Mouse (Mus musculus): Measurements from ENCODE around the gene Golph3. TPM values are rescaled to one million over a fixed set of nuclear protein-coding genes. Genes with fewer than 3 reads are reported as not detected.

Golph3 gene
- polyA plus RNA-seq, 1 experiment = 91.2 TPM

GRCm38 (mm10) chr15:12290330-12290729 is 30.9 kb upstream of the Golph3 start:
- TF ChIP-seq CTCF (IDR thresholded peaks at IDR 0.05; ENCODE audit: borderline replicate concordance, insufficient read depth, low read depth, low read length) (no peak), POLR2A (IDR thresholded peaks at IDR 0.05; ENCODE audit: borderline replicate concordance, insufficient read depth, low read length) (no peak)
- DNase-seq = no peak
- 88% methylated on average over 7 of the region's 7 CpGs for WGBS
- Histone ChIP-seq H3K4me1 (ENCODE audit: control insufficient read depth, insufficient read depth, low read length) (no peaks in the 10 kb centered on the region), H3K27me3 (ENCODE audit: control insufficient read depth, insufficient read depth, low read length) (no peaks in the 10 kb centered on the region), H3K27ac (ENCODE audit: insufficient read depth, low read length) (no peak overlapping the region), H3K4me3 (replicated peaks; ENCODE audit: insufficient read depth, low read depth, low read length) (no peak overlapping the region)

DNA sequence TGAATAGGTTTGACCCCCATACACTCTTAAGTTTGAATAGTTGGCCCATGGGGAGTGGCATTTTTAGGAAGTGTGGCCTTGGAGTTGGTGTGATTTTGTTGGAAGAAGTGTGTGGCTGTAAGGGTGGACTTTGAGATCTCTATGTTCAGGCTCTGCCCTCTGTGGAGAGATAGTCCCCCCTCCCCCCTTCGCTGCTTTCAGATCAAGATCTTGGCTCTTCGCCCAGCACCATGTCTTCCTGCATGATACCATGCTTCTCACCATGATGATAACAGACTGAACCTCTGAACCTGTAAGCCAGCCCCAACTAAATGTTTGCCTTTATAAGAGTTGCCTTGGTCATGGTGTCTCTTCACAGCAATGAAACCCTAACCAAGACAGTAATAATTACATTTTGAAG is 29.5 kb upstream of the Golph3 start:
- no peak for DNase-seq
- Histone ChIP-seq H3K4me1 (ENCODE audit: control insufficient read depth, insufficient read depth, low read length) (no peaks in the 10 kb centered on the region), H3K27me3 (ENCODE audit: control insufficient read depth, insufficient read depth, low read length) (no peaks in the 10 kb centered on the region), H3K4me3 (replicated peaks; ENCODE audit: insufficient read depth, low read depth, low read length) (no peak overlapping the region), H3K27ac (ENCODE audit: insufficient read depth, low read length) (no peak overlapping the region)
- TF ChIP-seq CTCF (IDR thresholded peaks at IDR 0.05; ENCODE audit: borderline replicate concordance, insufficient read depth, low read depth, low read length) = no peak
- no peak for TF ChIP-seq POLR2A (IDR thresholded peaks at IDR 0.05; ENCODE audit: borderline replicate concordance, insufficient read depth, low read length)
- 62% methylated on average over 2 of the region's 2 CpGs for WGBS

DNA sequence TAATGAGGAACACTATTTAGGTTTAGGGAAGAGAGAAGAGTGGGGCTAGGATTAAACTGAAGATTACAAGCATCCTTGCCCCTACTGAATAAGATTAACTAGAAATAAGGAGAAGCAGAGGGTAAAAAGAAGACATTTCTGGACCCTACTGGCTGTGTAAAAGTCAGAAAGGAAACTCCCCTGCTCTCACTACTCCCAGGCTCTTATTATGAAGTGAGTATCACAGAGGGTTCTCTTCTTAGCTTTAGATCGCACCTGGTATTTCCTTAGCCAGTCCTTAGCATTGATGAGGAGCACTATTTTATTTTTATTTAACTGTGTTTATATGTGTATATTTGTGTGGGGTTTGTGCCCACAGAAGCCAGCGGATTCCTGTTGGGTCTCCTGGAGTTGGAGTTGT is 25.0 kb upstream of the Golph3 start:
- Histone ChIP-seq H3K4me1 (ENCODE audit: control insufficient read depth, insufficient read depth, low read length) (no peaks in the 10 kb centered on the region), H3K27me3 (ENCODE audit: control insufficient read depth, insufficient read depth, low read length) (no peaks in the 10 kb centered on the region), H3K27ac (ENCODE audit: insufficient read depth, low read length) (no peak overlapping the region), H3K4me3 (replicated peaks; ENCODE audit: insufficient read depth, low read depth, low read length) (no peak overlapping the region)
- no peak for DNase-seq
- 66% methylated on average over 2 of the region's 2 CpGs for WGBS
- TF ChIP-seq POLR2A (IDR thresholded peaks at IDR 0.05; ENCODE audit: borderline replicate concordance, insufficient read depth, low read length) = no peak
- no peak for TF ChIP-seq CTCF (IDR thresholded peaks at IDR 0.05; ENCODE audit: borderline replicate concordance, insufficient read depth, low read depth, low read length)

GRCm38 (mm10) chr15:12298231-12298737 is 23.0 kb upstream of the Golph3 start:
- WGBS = 74% methylated on average over 7 of the region's 7 CpGs
- H3K4me3 ChIP-seq (replicated peaks; ENCODE audit: insufficient read depth, low read depth, low read length) = no peak overlapping the region
- no peaks in the 10 kb centered on the region for H3K27me3 ChIP-seq (ENCODE audit: control insufficient read depth, insufficient read depth, low read length)
- H3K27ac ChIP-seq (ENCODE audit: insufficient read depth, low read length) = no peak overlapping the region
- no peak for TF ChIP-seq POLR2A (IDR thresholded peaks at IDR 0.05; ENCODE audit: borderline replicate concordance, insufficient read depth, low read length)
- no peak for TF ChIP-seq CTCF (IDR thresholded peaks at IDR 0.05; ENCODE audit: borderline replicate concordance, insufficient read depth, low read depth, low read length)
- DNase-seq = no peak
- no peaks in the 10 kb centered on the region for H3K4me1 ChIP-seq (ENCODE audit: control insufficient read depth, insufficient read depth, low read length)

DNA sequence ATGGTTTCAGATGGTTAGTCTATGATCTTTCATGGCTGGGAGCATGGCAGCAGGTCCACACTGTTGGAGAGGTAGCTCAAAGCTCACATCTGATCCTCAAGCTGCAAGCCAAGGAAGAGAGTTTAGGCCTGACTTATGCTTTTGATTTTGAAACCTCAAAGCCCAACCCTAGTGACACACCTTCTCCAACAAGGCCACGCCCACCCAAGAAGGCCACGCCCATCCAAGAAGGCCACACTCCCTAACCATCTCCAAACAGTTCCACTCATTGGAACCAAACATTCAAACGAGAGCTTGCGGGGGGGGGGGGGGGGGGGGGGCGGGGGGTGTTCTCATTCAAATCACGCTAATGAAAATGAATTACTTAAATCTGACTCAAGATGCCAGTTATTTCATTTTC is 19.5 kb upstream of the Golph3 start:
- WGBS = 72% methylated on average over 6 of the region's 6 CpGs
- Histone ChIP-seq H3K27me3 (ENCODE audit: control insufficient read depth, insufficient read depth, low read length) (no peaks in the 10 kb centered on the region), H3K4me3 (replicated peaks; ENCODE audit: insufficient read depth, low read depth, low read length) (no peak overlapping the region), H3K4me1 (ENCODE audit: control insufficient read depth, insufficient read depth, low read length) (peaks cover 3% of the 10 kb centered on the region; the same call in 1 of the 2 replicates), H3K27ac (ENCODE audit: insufficient read depth, low read length) (no peak overlapping the region)
- DNase-seq = no peak
- TF ChIP-seq CTCF (IDR thresholded peaks at IDR 0.05; ENCODE audit: borderline replicate concordance, insufficient read depth, low read depth, low read length) = no peak
- TF ChIP-seq POLR2A (IDR thresholded peaks at IDR 0.05; ENCODE audit: borderline replicate concordance, insufficient read depth, low read length) = no peak

GRCm38 (mm10) chr15:12306188-12307071 is 14.8 kb upstream of the Golph3 start:
- Histone ChIP-seq H3K4me1 (ENCODE audit: control insufficient read depth, insufficient read depth, low read length) (peaks cover 3% of the 10 kb centered on the region; the same call in 1 of the 2 replicates), H3K27me3 (ENCODE audit: control insufficient read depth, insufficient read depth, low read length) (no peaks in the 10 kb centered on the region), H3K4me3 (replicated peaks; ENCODE audit: insufficient read depth, low read depth, low read length) (no peak overlapping the region), H3K27ac (ENCODE audit: insufficient read depth, low read length) (no peak overlapping the region)
- WGBS = 38% methylated on average over 8 of the region's 8 CpGs
- DNase-seq = peak in 1 of 2 experiments; percentile 24
- TF ChIP-seq POLR2A (IDR thresholded peaks at IDR 0.05; ENCODE audit: borderline replicate concordance, insufficient read depth, low read length) (no peak), CTCF (IDR thresholded peaks at IDR 0.05; ENCODE audit: borderline replicate concordance, insufficient read depth, low read depth, low read length) (no peak)

GRCm38 (mm10) chr15:12307114-12307513 is 14.1 kb upstream of the Golph3 start:
- no peak for DNase-seq
- H3K4me3 ChIP-seq (replicated peaks; ENCODE audit: insufficient read depth, low read depth, low read length) = no peak overlapping the region
- no peak for TF ChIP-seq CTCF (IDR thresholded peaks at IDR 0.05; ENCODE audit: borderline replicate concordance, insufficient read depth, low read depth, low read length)
- TF ChIP-seq POLR2A (IDR thresholded peaks at IDR 0.05; ENCODE audit: borderline replicate concordance, insufficient read depth, low read length) = no peak
- WGBS = 78% methylated on average over 4 of the region's 4 CpGs
- H3K27ac ChIP-seq (ENCODE audit: insufficient read depth, low read length) = no peak overlapping the region
- H3K4me1 ChIP-seq (ENCODE audit: control insufficient read depth, insufficient read depth, low read length) = peaks cover 3% of the 10 kb centered on the region; the same call in 1 of the 2 replicates
- no peaks in the 10 kb centered on the region for H3K27me3 ChIP-seq (ENCODE audit: control insufficient read depth, insufficient read depth, low read length)

- no peaks in the 10 kb centered on the region for H3K27me3 ChIP-seq (ENCODE audit: control insufficient read depth, insufficient read depth, low read length)
- DNase-seq = no peak
- 89% methylated on average over 5 of the region's 5 CpGs for WGBS
- H3K27ac ChIP-seq (ENCODE audit: insufficient read depth, low read length) = no peak overlapping the region
- no peak overlapping the region for H3K4me3 ChIP-seq (replicated peaks; ENCODE audit: insufficient read depth, low read depth, low read length)
- H3K4me1 ChIP-seq (ENCODE audit: control insufficient read depth, insufficient read depth, low read length) = peaks cover 3% of the 10 kb centered on the region; the same call in 1 of the 2 replicates
- TF ChIP-seq CTCF (IDR thresholded peaks at IDR 0.05; ENCODE audit: borderline replicate concordance, insufficient read depth, low read depth, low read length) (no peak), POLR2A (IDR thresholded peaks at IDR 0.05; ENCODE audit: borderline replicate concordance, insufficient read depth, low read length) (no peak)
These were observed 12.7 kb upstream of the Golph3 start for GRCm38 (mm10) chr15:12308539-12308938.
